Mouse (Mus musculus) WW6 (cell line): ENCODE measurements around the gene Rom1.

ENCODE experiments used
- DNase-seq: peaks from one replicate; pipeline ENCODE4 v3.0.0-alpha.2; 2013; ENCODE audit warnings: low read depth, low spot score

Gene Rom1

GRCm38 (mm10) chr19:8942276-8942964 is 13.3 kb upstream of the Rom1 start:
- no peak for DNase-seq

- DNase-seq = peak; percentile 89
Measured at GRCm38 (mm10) chr19:8941515-8942217, 12.5 kb upstream of the Rom1 start, which contains the start of gene Mta2. Gene Mta2, plus strand, starts transcription at chr19:8941875.

GRCm38 (mm10) chr19:8941136-8941514 is 12.0 kb upstream of the Rom1 start:
- no peak for DNase-seq

GRCm38 (mm10) chr19:8940526-8941133 is 11.5 kb upstream of the Rom1 start:
- DNase-seq = no peak

GRCm38 (mm10) chr19:8936736-8937135 is 7.6 kb upstream of the Rom1 start:
- no peak for DNase-seq

- DNase-seq = no peak
Measured at GRCm38 (mm10) chr19:8930771-8931170, 1.6 kb upstream of the Rom1 start.

GRCm38 (mm10) chr19:8930117-8930516 is 961 bp upstream of the Rom1 start:
- no peak for DNase-seq

GRCm38 (mm10) chr19:8928689-8929223 is 400 bp downstream of the Rom1 start:
- DNase-seq = no peak

GRCm38 (mm10) chr19:8927891-8928525 is 1.1 kb downstream of the Rom1 start:
- DNase-seq = no peak

GRCm38 (mm10) chr19:8926766-8927165 is 2.4 kb downstream of the Rom1 start:
- no peak for DNase-seq

GRCm38 (mm10) chr19:8921741-8922140 is 7.4 kb downstream of the Rom1 start:
- no peak for DNase-seq

- no peak for DNase-seq
Measured at GRCm38 (mm10) chr19:8920836-8921291, 8.3 kb downstream of the Rom1 start.

- no peak for DNase-seq
Measured at GRCm38 (mm10) chr19:8920073-8920736, 9.0 kb downstream of the Rom1 start, which contains the start of gene B3gat3. Gene B3gat3, plus strand, starts transcription at chr19:8920374.

- no peak for DNase-seq
Measured at GRCm38 (mm10) chr19:8919684-8920072, 9.5 kb downstream of the Rom1 start.

- no peak for DNase-seq
Measured at GRCm38 (mm10) chr19:8919000-8919399, 10.2 kb downstream of the Rom1 start.

- no peak for DNase-seq
Measured at GRCm38 (mm10) chr19:8914212-8914611, 14.9 kb downstream of the Rom1 start.

GRCm38 (mm10) chr19:8911810-8912209 is 17.3 kb downstream of the Rom1 start:
- DNase-seq = no peak

- no peak for DNase-seq
Measured at GRCm38 (mm10) chr19:8908531-8908930, 20.6 kb downstream of the Rom1 start.

GRCm38 (mm10) chr19:8903412-8903811 is 25.7 kb downstream of the Rom1 start:
- no peak for DNase-seq

- DNase-seq = no peak
Measured at GRCm38 (mm10) chr19:8899079-8899478, 30.1 kb downstream of the Rom1 start.

GRCm38 (mm10) chr19:8898576-8898975 is 30.6 kb downstream of the Rom1 start:
- no peak for DNase-seq
